Mouse (Mus musculus) E14TG2a.4 (cell line): ENCODE measurements at regions not wholly inside any gene's neighbourhood (a gene's known extent, or its start where the extent isn't known, plus 50 kb on each side); places are given as distances from the start of the nearest gene placed in this dataset.

ENCODE experiments used
- H3K27me3 ChIP-seq: 2 replicates; pipeline ENCODE4 v1.6.1; 2014; ENCODE audit warnings: low read length, control low read depth; ENCODE audit not compliant: insufficient read depth
- H3K36me3 ChIP-seq: 2 replicates; pipeline ENCODE4 v1.6.1; 2014; ENCODE audit warnings: low read length, control low read depth; ENCODE audit not compliant: insufficient read depth
- H3K4me1 ChIP-seq: replicated peaks from 2 replicates; pipeline ENCODE4 v1.6.1; 2014; ENCODE audit warnings: low read depth, low read length, control low read depth
- H3K4me3 ChIP-seq: replicated peaks from 2 replicates; pipeline ENCODE4 v1.5.1; 2014; ENCODE audit warnings: mild to moderate bottlenecking, low read length
- H3K9me3 ChIP-seq: 2 replicates; pipeline ENCODE4 v1.6.1; 2014; ENCODE audit warnings: low read length, control low read depth
- CTCF ChIP-seq: conservative IDR thresholded peaks from 2 replicates; pipeline ENCODE4 v1.5.1; 2014; ENCODE audit warnings: low read length
- NANOG ChIP-seq: IDR thresholded peaks from 2 replicates; pipeline ENCODE4 v1.6.1; 2014; ENCODE audit warnings: borderline replicate concordance, low read length, mixed read lengths
- POU5F1 ChIP-seq: IDR thresholded peaks from 2 replicates; pipeline ENCODE4 v1.6.1; 2014; ENCODE audit warnings: low read length, borderline replicate concordance

- Histone ChIP-seq H3K4me1 (peaks cover 7% of the 10 kb centered on the region), H3K9me3 (no peaks in the 10 kb centered on the region), H3K4me3 (no peak overlapping the region), H3K36me3 (no peaks in the 10 kb centered on the region), H3K27me3 (peaks cover 3% of the 10 kb centered on the region; the same call in 1 of the 2 replicates)
- no peak for TF ChIP-seq POU5F1
- TF ChIP-seq CTCF: no peak
- no peak for TF ChIP-seq NANOG
Measured at GRCm38 (mm10) chr14:48607131-48607530, 66.5 kb downstream of the Otx2 start.

DNA sequence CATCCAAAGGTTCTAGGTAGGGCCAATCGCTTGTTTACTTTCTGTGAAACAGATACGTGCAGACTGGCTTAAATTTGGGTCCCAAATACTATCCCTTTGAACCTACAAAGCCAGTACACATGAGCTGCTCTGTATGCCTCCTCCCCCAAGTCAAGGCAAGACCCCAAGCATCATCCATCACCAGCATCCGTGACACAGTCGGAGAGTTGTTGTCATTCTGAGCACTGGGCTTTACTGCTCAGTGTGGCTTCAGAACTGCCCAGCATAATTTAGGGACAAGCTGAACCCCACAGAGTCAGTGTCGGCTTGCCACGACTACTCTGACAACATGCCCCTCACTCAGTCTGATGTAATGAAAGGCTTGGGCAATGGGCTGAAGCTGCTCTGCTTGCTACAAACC is 70.1 kb downstream of the Otx2 start:
- Histone ChIP-seq H3K9me3 (no peaks in the 10 kb centered on the region), H3K4me1 (peaks cover 2% of the 10 kb centered on the region), H3K27me3 (peaks cover 3% of the 10 kb centered on the region; the same call in 1 of the 2 replicates), H3K36me3 (no peaks in the 10 kb centered on the region), H3K4me3 (no peak overlapping the region)
- TF ChIP-seq POU5F1 (no peak), CTCF (no peak), NANOG (no peak)

DNA sequence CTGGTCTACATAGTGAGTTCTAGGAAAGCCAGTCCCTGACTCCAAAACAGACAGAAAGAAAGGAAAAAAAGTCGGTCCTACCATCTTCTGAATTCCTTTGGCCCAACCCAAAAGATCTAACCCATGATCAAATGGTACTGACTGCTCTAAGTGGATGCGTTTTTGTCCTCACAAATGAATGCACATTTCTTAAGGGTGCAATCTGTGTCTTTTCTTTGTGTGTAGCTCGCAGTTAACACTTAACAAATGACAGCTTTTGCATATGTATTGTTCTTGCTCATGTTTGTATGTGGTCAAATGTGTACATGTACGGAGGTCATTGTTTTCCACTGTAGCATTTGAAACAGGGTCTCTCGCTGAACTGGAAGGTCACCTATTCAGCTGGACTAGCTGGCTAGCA is 79.3 kb downstream of the Otx2 start:
- Histone ChIP-seq H3K4me1 (peaks cover 26% of the 10 kb centered on the region), H3K27me3 (peaks cover 9% of the 10 kb centered on the region), H3K9me3 (no peaks in the 10 kb centered on the region), H3K4me3 (no peak overlapping the region), H3K36me3 (no peaks in the 10 kb centered on the region)
- TF ChIP-seq NANOG: peak; percentile 88
- no peak for TF ChIP-seq POU5F1
- no peak for TF ChIP-seq CTCF

- Histone ChIP-seq H3K36me3 (no peaks in the 10 kb centered on the region), H3K4me3 (no peak overlapping the region), H3K27me3 (peaks cover 9% of the 10 kb centered on the region), H3K4me1 (peaks cover 26% of the 10 kb centered on the region), H3K9me3 (no peaks in the 10 kb centered on the region)
- TF ChIP-seq CTCF (no peak), NANOG (no peak), POU5F1 (no peak)
Measured at GRCm38 (mm10) chr14:48593363-48593762, 80.3 kb downstream of the Otx2 start.

GRCm38 (mm10) chr14:48591483-48592230 is 82.0 kb downstream of the Otx2 start:
- no peak overlapping the region for H3K4me3 ChIP-seq
- TF ChIP-seq NANOG: no peak
- TF ChIP-seq CTCF: no peak
- TF ChIP-seq POU5F1: no peak
- H3K27me3 ChIP-seq: 0 out of 2 replicates have a peak, but pooled peaks cover 3% of the 10 kb centered on the region
- H3K4me1 ChIP-seq: peaks cover 26% of the 10 kb centered on the region
- H3K9me3 ChIP-seq: no peaks in the 10 kb centered on the region
- H3K36me3 ChIP-seq: no peaks in the 10 kb centered on the region

- Histone ChIP-seq H3K4me3 (peak overlapping the region; percentile 51), H3K36me3 (no peaks in the 10 kb centered on the region), H3K27me3 (0 out of 2 replicates have a peak, but pooled peaks cover 3% of the 10 kb centered on the region), H3K9me3 (no peaks in the 10 kb centered on the region), H3K4me1 (peaks cover 26% of the 10 kb centered on the region)
- no peak for TF ChIP-seq CTCF
- TF ChIP-seq POU5F1: no peak
- TF ChIP-seq NANOG: no peak
Measured at GRCm38 (mm10) chr14:48590426-48590825, 83.2 kb downstream of the Otx2 start.

- Histone ChIP-seq H3K4me1 (peaks cover 26% of the 10 kb centered on the region), H3K4me3 (peak overlapping the region; percentile 51), H3K9me3 (no peaks in the 10 kb centered on the region), H3K36me3 (no peaks in the 10 kb centered on the region), H3K27me3 (0 out of 2 replicates have a peak, but pooled peaks cover 3% of the 10 kb centered on the region)
- TF ChIP-seq POU5F1: no peak
- no peak for TF ChIP-seq CTCF
- TF ChIP-seq NANOG: no peak
Measured at GRCm38 (mm10) chr14:48589702-48590325, 83.8 kb downstream of the Otx2 start.

DNA sequence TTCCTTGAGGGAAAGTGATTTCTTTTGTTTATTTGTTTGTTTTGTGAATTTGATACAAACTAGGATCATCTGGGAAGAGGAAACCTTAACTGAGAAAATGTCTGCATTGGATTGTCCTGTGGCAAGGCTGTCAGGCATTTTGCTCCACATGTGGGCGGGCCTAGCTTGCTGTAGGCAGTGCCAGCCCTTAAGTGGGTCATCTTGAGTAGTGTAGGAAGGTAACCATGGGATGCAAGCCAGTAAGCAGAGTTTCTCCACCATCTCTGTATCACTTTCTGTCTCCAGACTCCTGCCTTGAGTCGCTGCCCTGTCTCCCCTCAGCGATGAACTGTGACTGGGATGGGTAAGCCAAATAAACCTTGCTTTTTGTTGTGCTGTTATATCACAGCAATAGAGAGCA is 87.8 kb downstream of the Otx2 start:
- no peak for TF ChIP-seq POU5F1
- no peak for TF ChIP-seq NANOG
- TF ChIP-seq CTCF: no peak

DNA sequence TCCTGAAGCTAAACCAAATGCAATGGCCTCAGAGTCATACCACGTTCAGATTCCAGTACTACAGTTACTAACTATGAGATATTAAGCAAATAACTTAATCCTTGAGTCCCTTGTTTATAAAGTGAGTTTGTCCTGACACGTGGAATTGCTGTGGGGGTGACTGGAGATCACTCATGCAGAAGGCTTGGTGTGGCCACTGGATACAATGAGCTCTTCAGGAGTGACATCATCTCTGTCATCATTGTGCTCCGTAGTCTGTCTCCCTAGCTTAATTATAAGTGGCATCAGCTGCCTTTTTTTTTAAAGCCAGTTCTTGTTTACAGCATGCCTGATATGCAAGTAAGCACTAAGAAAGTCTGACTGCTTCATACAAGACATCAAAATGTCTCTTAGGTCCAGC is 89.0 kb downstream of the Otx2 start:
- H3K27me3 ChIP-seq: no peaks in the 10 kb centered on the region
- H3K4me1 ChIP-seq: peaks cover 13% of the 10 kb centered on the region
- H3K9me3 ChIP-seq: no peaks in the 10 kb centered on the region
- no peaks in the 10 kb centered on the region for H3K36me3 ChIP-seq
- no peak overlapping the region for H3K4me3 ChIP-seq
- TF ChIP-seq CTCF: no peak

More for the DNA sequence above, 87.8 kb downstream of the Otx2 start:
- Histone ChIP-seq H3K4me1 (peaks cover 14% of the 10 kb centered on the region), H3K36me3 (no peaks in the 10 kb centered on the region), H3K4me3 (no peak overlapping the region), H3K9me3 (no peaks in the 10 kb centered on the region), H3K27me3 (no peaks in the 10 kb centered on the region)
